Mouse (Mus musculus): ENCODE data around the gene Oas1a. TPM values are rescaled to one million over a fixed set of nuclear protein-coding genes. Genes with fewer than 3 reads are reported as not detected.
"Not testable (repeated sequence)": the region's sequence is repeated elsewhere in the genome, so short reads cannot be mapped to it uniquely, and the experiment has no call there.

Gene Oas1a
- total RNA-seq (2014; fragmentation: Nextera tagmentation) = not detected in 2 replicates
- total RNA-seq (2017) = 0.33 and 0.70 TPM in 2 replicates
- polyA plus RNA-seq (2012) = 0.11 and 0.13 TPM in 2 replicates

GRCm38 (mm10) chr5:120906791-120907733 lies at the start of gene Oas1a:
Gene Oas1a (minus strand): TSS chr5:120907521.
- not testable (repeated sequence) for DNase-seq (ENCODE audit: low spot score); ATAC-seq (ENCODE audit: extremely low read depth, insufficient number of reproducible peaks, low FRiP score, poor library complexity, severe bottlenecking); H3K36me3 ChIP-seq (replicated peaks); H3K4me1 ChIP-seq (ENCODE audit: insufficient read depth, low read depth, low read length); H3K27me3 ChIP-seq (ENCODE audit: insufficient read depth, low read length); H3K4me3 ChIP-seq (ENCODE audit: low read depth, low read length); H3K9me3 ChIP-seq (replicated peaks)

DNA sequence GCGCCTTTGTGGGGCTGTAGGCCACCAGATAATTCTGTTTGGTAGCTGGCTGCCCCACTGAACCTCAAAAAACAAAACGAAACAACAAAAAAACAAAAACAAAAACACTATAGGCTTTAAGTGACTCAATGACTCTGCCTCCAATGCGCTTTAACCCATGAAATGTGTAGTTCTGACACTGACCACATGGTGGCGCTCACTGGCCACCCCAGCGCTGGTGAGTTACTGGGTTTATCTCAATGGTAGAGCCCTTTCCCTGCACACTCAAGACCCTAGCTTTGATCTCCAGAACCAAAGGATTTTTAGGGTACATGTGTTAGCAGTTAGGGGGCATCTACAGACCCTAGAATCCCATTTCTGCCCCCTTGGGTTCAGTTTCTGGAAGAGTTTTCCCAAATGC lies 46.7 kb upstream of the Oas1a start:
- ATAC-seq (ENCODE audit: extremely low read depth, insufficient number of reproducible peaks, low FRiP score, poor library complexity, severe bottlenecking) = no peak
- DNase-seq (ENCODE audit: low spot score) = peak; percentile 38

GRCm38 (mm10) chr5:120952242-120952770 lies 45.0 kb upstream of the Oas1a start:
- ATAC-seq (ENCODE audit: extremely low read depth, insufficient number of reproducible peaks, low FRiP score, poor library complexity, severe bottlenecking) (no peak), DNase-seq (ENCODE audit: low spot score) (no peak)
- TF ChIP-seq GATA2 (IDR thresholded peaks at IDR 0.05; ENCODE audit: borderline replicate concordance, low read depth, low read length) (no peak), TAL1 (conservative IDR thresholded peaks at IDR 0.05; ENCODE audit: low read depth, low read length) (no peak), GATA1 (IDR thresholded peaks at IDR 0.05; ENCODE audit: borderline replicate concordance, low read length) (no peak), POLR2AphosphoS5 (IDR thresholded peaks at IDR 0.05; ENCODE audit: insufficient replicate concordance, low read depth, low read length) (no peak), CTCF (IDR thresholded peaks at IDR 0.05; ENCODE audit: low read depth, low read length) (no peak)
- no peaks in the 10 kb centered on the region for H3K36me3 ChIP-seq (replicated peaks)
- peaks cover 4% of the 10 kb centered on the region; the same call in 1 of the 2 replicates for H3K27me3 ChIP-seq (ENCODE audit: insufficient read depth, low read length)
- H3K4me1 ChIP-seq (ENCODE audit: insufficient read depth, low read depth, low read length) = no peaks in the 10 kb centered on the region
- H3K9me3 ChIP-seq (replicated peaks) = no peaks in the 10 kb centered on the region
- no peak overlapping the region for H3K4me3 ChIP-seq (ENCODE audit: low read depth, low read length)

More for the DNA sequence above, 46.7 kb upstream of the Oas1a start:
- H3K4me1 ChIP-seq (ENCODE audit: insufficient read depth, low read depth, low read length) = no peaks in the 10 kb centered on the region
- peaks cover 4% of the 10 kb centered on the region; the same call in 1 of the 2 replicates for H3K27me3 ChIP-seq (ENCODE audit: insufficient read depth, low read length)
- no peaks in the 10 kb centered on the region for H3K36me3 ChIP-seq (replicated peaks)
- H3K9me3 ChIP-seq (replicated peaks) = no peaks in the 10 kb centered on the region
- no peak overlapping the region for H3K4me3 ChIP-seq (ENCODE audit: low read depth, low read length)
- TF ChIP-seq TAL1 (conservative IDR thresholded peaks at IDR 0.05; ENCODE audit: low read depth, low read length) = no peak
- TF ChIP-seq CTCF (IDR thresholded peaks at IDR 0.05; ENCODE audit: low read depth, low read length) = peak; percentile 84

GRCm38 (mm10) chr5:120942076-120942475 lies 34.8 kb upstream of the Oas1a start:
- Histone ChIP-seq H3K4me1 (ENCODE audit: insufficient read depth, low read depth, low read length) (no peaks in the 10 kb centered on the region), H3K4me3 (ENCODE audit: low read depth, low read length) (no peak overlapping the region), H3K27me3 (ENCODE audit: insufficient read depth, low read length) (no peaks in the 10 kb centered on the region), H3K36me3 (replicated peaks) (no peaks in the 10 kb centered on the region), H3K9me3 (replicated peaks) (no peaks in the 10 kb centered on the region)
- no peak for ATAC-seq (ENCODE audit: extremely low read depth, insufficient number of reproducible peaks, low FRiP score, poor library complexity, severe bottlenecking)
- no peak for TF ChIP-seq GATA1 (IDR thresholded peaks at IDR 0.05; ENCODE audit: borderline replicate concordance, low read length)
- no peak for DNase-seq (ENCODE audit: low spot score)

GRCm38 (mm10) chr5:120938586-120938985 lies 31.3 kb upstream of the Oas1a start:
- DNase-seq (ENCODE audit: low spot score) = no peak
- no peaks in the 10 kb centered on the region for H3K36me3 ChIP-seq (replicated peaks)
- no peak for ATAC-seq (ENCODE audit: extremely low read depth, insufficient number of reproducible peaks, low FRiP score, poor library complexity, severe bottlenecking)

DNA sequence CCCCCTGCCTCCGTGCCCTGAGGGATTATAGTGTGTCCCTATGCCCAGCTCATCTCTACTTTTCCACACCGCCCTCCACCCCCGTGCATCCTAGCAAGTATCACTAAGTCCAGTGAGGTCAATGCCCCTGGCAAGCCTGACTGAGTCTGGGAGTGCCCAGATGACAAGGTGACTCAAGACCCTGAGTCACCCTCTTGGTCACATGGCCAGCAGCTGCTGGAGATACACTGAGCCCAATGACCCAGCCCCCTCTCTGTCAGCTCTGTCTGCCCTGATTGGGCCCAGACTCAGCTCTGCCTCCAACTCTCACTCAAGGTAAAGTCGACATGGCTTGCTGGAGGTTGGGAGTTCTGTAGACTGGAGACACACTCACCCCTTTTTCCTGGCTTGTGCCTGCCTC lies 30.5 kb upstream of the Oas1a start:
- DNase-seq (ENCODE audit: low spot score) (no peak), ATAC-seq (ENCODE audit: extremely low read depth, insufficient number of reproducible peaks, low FRiP score, poor library complexity, severe bottlenecking) (no peak)
- Histone ChIP-seq H3K4me3 (ENCODE audit: low read depth, low read length) (no peak overlapping the region), H3K4me1 (ENCODE audit: insufficient read depth, low read depth, low read length) (no peaks in the 10 kb centered on the region), H3K27me3 (ENCODE audit: insufficient read depth, low read length) (no peaks in the 10 kb centered on the region), H3K9me3 (replicated peaks) (no peaks in the 10 kb centered on the region), H3K36me3 (replicated peaks) (no peaks in the 10 kb centered on the region)
- TF ChIP-seq TAL1 (conservative IDR thresholded peaks at IDR 0.05; ENCODE audit: low read depth, low read length) = no peak
- no peak for TF ChIP-seq POLR2AphosphoS5 (IDR thresholded peaks at IDR 0.05; ENCODE audit: insufficient replicate concordance, low read depth, low read length)
- TF ChIP-seq CTCF (IDR thresholded peaks at IDR 0.05; ENCODE audit: low read depth, low read length) = no peak

More at GRCm38 (mm10) chr5:120938586-120938985, 31.3 kb upstream of the Oas1a start:
- H3K27me3 ChIP-seq (ENCODE audit: insufficient read depth, low read length) = no peaks in the 10 kb centered on the region
- no peaks in the 10 kb centered on the region for H3K9me3 ChIP-seq (replicated peaks)
- TF ChIP-seq GATA1 (IDR thresholded peaks at IDR 0.05; ENCODE audit: borderline replicate concordance, low read length) (no peak), GATA2 (IDR thresholded peaks at IDR 0.05; ENCODE audit: borderline replicate concordance, low read depth, low read length) (no peak), CTCF (IDR thresholded peaks at IDR 0.05; ENCODE audit: low read depth, low read length) (no peak), POLR2AphosphoS5 (IDR thresholded peaks at IDR 0.05; ENCODE audit: insufficient replicate concordance, low read depth, low read length) (no peak), TAL1 (conservative IDR thresholded peaks at IDR 0.05; ENCODE audit: low read depth, low read length) (no peak)
- H3K4me3 ChIP-seq (ENCODE audit: low read depth, low read length) = no peak overlapping the region
- no peaks in the 10 kb centered on the region for H3K4me1 ChIP-seq (ENCODE audit: insufficient read depth, low read depth, low read length)

Data from G1E (cell line).